In the genomic region with DNA sequence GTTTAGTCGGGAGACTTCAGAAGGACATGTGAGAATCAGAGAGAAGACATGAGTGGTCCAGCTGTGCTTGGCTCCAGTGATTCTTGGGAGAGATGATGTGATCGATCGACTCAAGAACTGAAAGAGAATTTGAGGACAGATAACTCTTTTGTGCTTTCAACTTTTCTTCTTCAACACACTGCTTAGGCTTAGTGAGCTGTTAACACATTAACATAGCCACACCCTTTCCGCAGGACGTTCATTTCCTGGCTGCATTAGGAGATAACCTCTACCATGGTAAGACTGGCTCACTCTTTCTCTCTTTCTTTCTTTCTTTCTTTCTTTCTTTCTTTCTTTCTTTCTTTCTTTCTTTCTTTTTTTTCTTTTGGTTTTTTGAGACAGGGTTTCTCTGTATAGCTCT, we compare ENCODE assay signal across 23 mouse cellular contexts. TPM values are rescaled to one million over a fixed set of nuclear protein-coding genes. Genes with fewer than 3 reads are reported as not detected.
DNase-seq lines count a peak whose midpoint lies in the region; ATAC-seq lines count a peak whose summit lies in the region.
"Had no signal": no experiment of that assay in that cellular context is flagged by ENCODE, and none has a peak within 500 bp of the region (broad histone marks: within the 10 kb centered on the region; RNA-seq: fewer than 3 reads in every experiment).

No protein-coding gene starts in this region.

- peak overlapping the region; percentile 62 for H3K4me3 ChIP-seq in megakaryocyte, embryonic 14.5 days (replicated peaks)
- H3K4me3 ChIP-seq in liver, embryonic 12.5 days: no peak overlapping the region
- H3K4me3 ChIP-seq: forebrain, embryonic 13.5 days; hindbrain, embryonic 10.5 days; intestine, embryonic 15.5 days; lung, embryonic 15.5 days; midbrain, embryonic 13.5 days had no signal

- peaks cover 17% of the 10 kb centered on the region for H3K4me1 ChIP-seq in megakaryocyte, embryonic 14.5 days
- H3K4me1 ChIP-seq in liver, embryonic 12.5 days: peaks cover 22% of the 10 kb centered on the region
- H3K4me1 ChIP-seq: forebrain, embryonic 13.5 days; hindbrain, embryonic 10.5 days; intestine, embryonic 15.5 days; lung, embryonic 15.5 days; midbrain, embryonic 13.5 days had no signal

- no peaks in the 10 kb centered on the region for H3K9me3 ChIP-seq in megakaryocyte, embryonic 14.5 days
- no peaks in the 10 kb centered on the region for H3K9me3 ChIP-seq in liver, embryonic 12.5 days (replicated peaks)
- H3K9me3 ChIP-seq: forebrain, embryonic 13.5 days; hindbrain, embryonic 10.5 days; intestine, embryonic 15.5 days; lung, embryonic 15.5 days; midbrain, embryonic 13.5 days had no signal

- no peak for ATAC-seq in megakaryocyte, adult 5-6 weeks (ENCODE audit: poor library complexity, severe bottlenecking)
- peak; percentile 67 for ATAC-seq in common myeloid progenitor, adult 5-6 weeks (replicated peaks; ENCODE audit: low read depth, poor library complexity, severe bottlenecking)
- peak; percentile 77 for ATAC-seq in liver, embryonic 12.5 days
- ATAC-seq in megakaryocyte progenitor cell, adult 5-6 weeks (replicated peaks; ENCODE audit: poor library complexity): peak; percentile 64
- ATAC-seq: activated CD4-positive, CD25-positive, alpha-beta regulatory T cell, adult 4 months; forebrain, embryonic 13.5 days; hindbrain, embryonic 16.5 days; intestine, embryonic 15.5 days; midbrain, embryonic 13.5 days had no signal

- H3K36me3 ChIP-seq in megakaryocyte, embryonic 14.5 days (replicated peaks; ENCODE audit: low read length): no peaks in the 10 kb centered on the region
- no peaks in the 10 kb centered on the region for H3K36me3 ChIP-seq in liver, embryonic 12.5 days
- H3K36me3 ChIP-seq: hindbrain, embryonic 10.5 days; intestine, embryonic 15.5 days; lung, embryonic 15.5 days; midbrain, embryonic 13.5 days had no signal

- no peak overlapping the region; the same call in 1 of the 2 replicates for H3K9ac ChIP-seq in liver, embryonic 12.5 days
- H3K9ac ChIP-seq: forebrain, embryonic 13.5 days; intestine, embryonic 15.5 days; lung, embryonic 15.5 days; midbrain, embryonic 13.5 days had no signal

- DNase-seq in heart, adult 11 months: no peak
- no peak for DNase-seq in kidney, adult 9 months
- DNase-seq in right cerebral cortex, postnatal 36 days (ENCODE audit: low spot score in 2 of 2): no peak
- DNase-seq: adrenal gland, adult 8-10 months; cerebellum, adult 9-10 months; gastrocnemius, postnatal 36 days; kidney, postnatal 4 days; lung, postnatal 4 days; right cerebral cortex, postnatal 14 days; thymus, postnatal 25 days had no signal

- H3K27me3 ChIP-seq in megakaryocyte, embryonic 14.5 days (replicated peaks): peaks cover 2% of the 10 kb centered on the region
- H3K27me3 ChIP-seq in liver, embryonic 12.5 days (replicated peaks): no peaks in the 10 kb centered on the region
- H3K27me3 ChIP-seq: forebrain, embryonic 13.5 days; intestine, embryonic 15.5 days; lung, embryonic 15.5 days; midbrain, embryonic 13.5 days had no signal

- no peak overlapping the region for H3K27ac ChIP-seq in liver, embryonic 12.5 days
- H3K27ac ChIP-seq: forebrain, embryonic 13.5 days; hindbrain, embryonic 10.5 days; intestine, embryonic 15.5 days; lung, embryonic 15.5 days; midbrain, embryonic 13.5 days had no signal

- 27% methylated on average over 5 of the region's 5 CpGs for WGBS in liver, embryonic 12.5 days (ENCODE audit: insufficient replicate concordance)

- peak overlapping the region; percentile 49 for H3K4me2 ChIP-seq in liver, embryonic 12.5 days
- H3K4me2 ChIP-seq: forebrain, embryonic 13.5 days; heart, embryonic 11.5 days; intestine, embryonic 15.5 days; lung, embryonic 15.5 days; midbrain, embryonic 13.5 days had no signal

RNA-seq across cellular contexts. Expression of a gene that starts 25.9 kb away (rescaled TPM):
- polyA plus RNA-seq in megakaryocyte, embryonic 14.5 days (2012; ENCODE audit: insufficient read depth, low replicate concordance): 0.66 TPM in 1 of 2 replicates, not detected in the other
- 61.6 and 72.8 TPM in 2 replicates for total RNA-seq in megakaryocyte, adult 5-6 weeks (2015)
- 35.9 and 42.1 TPM in 2 replicates for total RNA-seq in megakaryocyte, adult 5-6 weeks (2017)
- total RNA-seq in common myeloid progenitor, adult 5-6 weeks (2017): 3.0 and 3.9 TPM in 2 replicates
- polyA plus RNA-seq in liver, embryonic 12.5 days (2016; fragmentation: Nextera tagmentation; extraction: Ambion mirVana): 2.0 and 3.1 TPM in 2 replicates
- 48.6 and 61.3 TPM in 2 replicates for total RNA-seq in megakaryocyte progenitor cell, adult 5-6 weeks (2015)
- 24.0 and 24.2 TPM in 2 replicates for total RNA-seq in megakaryocyte progenitor cell, adult 5-6 weeks (2017)
